Mouse (Mus musculus): ENCODE results near the gene Sorcs2.

The Sorcs2 gene

GRCm38 (mm10) chr5:36358161-36358560, 39.8 kb downstream of the Sorcs2 start:
- DNase-seq (ENCODE audit: low spot score): peak; percentile 16

DNA sequence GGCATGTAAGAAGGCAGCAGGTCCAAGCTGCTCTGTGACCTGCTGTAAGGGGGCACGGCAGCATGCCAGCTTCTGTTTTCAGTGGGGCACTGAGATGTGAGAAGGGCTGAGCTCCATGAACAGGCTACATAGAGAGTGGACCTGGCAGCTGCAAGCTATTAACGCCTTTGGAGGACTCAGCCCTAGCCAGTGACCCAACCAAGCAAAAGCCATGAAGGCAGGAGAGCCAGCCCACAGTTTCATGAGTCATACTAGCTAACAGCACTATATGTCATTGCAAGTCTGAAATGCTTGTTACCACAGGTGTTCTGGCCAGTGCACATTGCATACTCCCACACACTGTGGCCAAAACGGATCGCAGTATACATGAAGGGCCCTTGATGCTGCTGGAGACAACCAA, 41.3 kb downstream of the Sorcs2 start:
- no peak for DNase-seq (ENCODE audit: low spot score)

DNA sequence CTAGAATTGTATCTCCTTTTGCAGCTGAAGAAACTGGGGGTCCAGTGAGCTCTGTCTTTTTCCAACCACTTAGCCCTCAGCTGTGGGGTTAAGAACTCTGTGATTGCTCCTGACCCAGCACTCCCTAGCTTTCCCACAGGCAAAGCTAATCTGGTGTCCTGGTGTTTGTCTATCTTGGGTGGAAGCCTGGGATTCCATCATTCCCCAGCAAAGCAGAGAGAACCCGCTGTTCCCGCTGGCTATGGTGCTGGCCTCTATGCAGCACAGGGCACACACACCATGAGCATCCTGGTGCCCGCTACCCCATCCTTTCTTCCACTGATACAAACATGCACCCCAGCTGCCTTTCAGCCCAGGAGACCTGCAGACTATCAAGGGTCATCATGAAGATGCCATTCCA, 42.3 kb downstream of the Sorcs2 start:
- no peak for DNase-seq (ENCODE audit: low spot score)

GRCm38 (mm10) chr5:36353679-36354078, 44.3 kb downstream of the Sorcs2 start:
- no peak for DNase-seq (ENCODE audit: low spot score)

DNA sequence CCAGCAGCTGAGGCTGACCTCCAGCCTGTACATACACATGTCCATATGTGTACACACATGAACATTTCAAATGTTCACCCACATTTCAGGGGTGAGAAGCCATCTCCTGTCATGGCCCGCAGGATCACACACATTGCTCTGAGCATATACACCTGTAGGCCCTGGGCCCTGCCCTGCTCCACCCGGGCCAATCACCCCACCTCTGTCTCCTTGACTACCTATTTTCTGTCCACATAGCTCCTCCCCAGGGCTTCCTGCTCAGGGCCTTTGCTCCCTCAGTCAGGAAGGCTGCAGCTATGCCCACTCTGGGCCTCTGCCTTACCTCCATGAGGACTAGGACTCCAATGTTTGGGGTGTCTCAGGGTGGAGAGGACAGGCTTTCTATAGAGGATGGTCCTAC, 44.7 kb downstream of the Sorcs2 start:
- no peak for DNase-seq (ENCODE audit: low spot score)

DNA sequence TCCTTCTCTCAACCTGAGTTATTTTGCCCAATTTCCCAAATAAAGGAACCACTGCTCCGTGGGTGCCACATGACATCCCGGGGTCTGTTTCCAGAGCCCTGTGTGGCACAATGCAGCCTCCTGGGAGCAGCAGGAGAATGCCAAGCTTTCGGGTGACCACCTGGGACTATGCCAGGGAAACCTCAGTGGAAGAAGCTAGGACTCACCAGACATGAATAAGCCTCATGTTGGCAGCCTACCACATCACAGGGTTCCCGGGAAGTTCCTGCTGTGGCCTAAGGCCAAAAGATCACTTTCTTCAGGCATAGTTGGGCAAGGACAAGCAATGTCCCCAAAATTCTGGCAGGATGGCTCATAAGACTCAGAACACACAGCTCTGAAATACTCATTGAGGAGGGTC, 51.2 kb downstream of the Sorcs2 start:
- DNase-seq (ENCODE audit: low spot score): no peak

DNA sequence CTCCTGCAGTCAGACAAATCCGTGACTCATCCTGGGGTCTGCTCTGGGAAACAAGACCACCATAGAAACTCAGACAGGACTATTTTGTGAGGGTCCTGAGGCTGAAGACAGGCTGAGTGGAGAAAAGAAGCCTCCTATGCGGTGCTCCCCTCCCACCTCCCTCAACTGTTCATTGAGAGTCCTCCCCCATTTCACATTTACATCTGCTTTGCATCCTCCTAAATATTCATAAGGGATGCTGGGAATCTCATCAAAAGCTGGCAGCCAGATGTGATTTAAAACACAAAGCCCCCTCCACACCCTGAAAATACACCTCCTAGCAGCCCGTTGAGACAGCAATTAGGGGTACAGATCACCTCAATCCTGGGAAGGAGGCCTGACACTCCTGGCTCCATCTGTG, 58.7 kb downstream of the Sorcs2 start:
- DNase-seq (ENCODE audit: low spot score): no peak

GRCm38 (mm10) chr5:36336252-36336651, 61.7 kb downstream of the Sorcs2 start:
- DNase-seq (ENCODE audit: low spot score): no peak

- DNase-seq (ENCODE audit: low spot score): no peak
These were observed 62.3 kb downstream of the Sorcs2 start for GRCm38 (mm10) chr5:36335661-36336060.

- DNase-seq (ENCODE audit: low spot score): no peak
These were observed 63.7 kb downstream of the Sorcs2 start for GRCm38 (mm10) chr5:36334227-36334626.

DNA sequence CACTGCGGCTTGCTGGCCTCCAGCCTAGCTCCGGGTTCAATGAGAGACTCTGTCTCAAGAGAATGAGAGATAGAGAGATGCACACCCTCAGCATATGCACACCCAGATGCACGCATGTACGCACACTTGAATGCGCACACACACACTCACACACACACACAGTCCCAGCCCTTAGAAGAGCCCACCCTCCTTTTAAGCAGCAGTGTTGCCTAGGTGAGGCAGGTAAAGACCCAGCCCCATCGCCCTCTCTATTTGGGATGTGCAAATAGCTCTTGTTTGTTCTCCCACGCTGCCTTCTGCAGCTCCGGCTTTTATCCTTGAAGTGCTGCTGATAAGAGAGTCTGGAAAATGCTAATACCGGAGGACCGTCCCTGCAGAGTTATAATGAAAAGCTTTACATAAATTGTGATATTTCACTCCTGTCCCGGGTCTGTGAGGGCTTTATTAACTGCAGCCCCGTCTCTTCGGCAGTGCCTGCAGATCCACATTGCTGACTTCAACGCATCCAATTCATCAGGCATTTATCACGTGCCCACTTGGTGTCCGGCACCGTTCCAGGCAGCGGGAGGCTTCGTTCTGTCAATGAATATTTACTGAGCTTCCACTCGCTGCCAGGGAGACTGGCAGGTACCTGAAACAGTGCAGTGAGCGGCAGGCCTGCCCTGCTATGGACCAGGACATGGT, 67.3 kb downstream of the Sorcs2 start:
- DNase-seq (ENCODE audit: low spot score): no peak

- DNase-seq (ENCODE audit: low spot score): no peak
These were observed 71.6 kb downstream of the Sorcs2 start for GRCm38 (mm10) chr5:36326057-36327010.

DNA sequence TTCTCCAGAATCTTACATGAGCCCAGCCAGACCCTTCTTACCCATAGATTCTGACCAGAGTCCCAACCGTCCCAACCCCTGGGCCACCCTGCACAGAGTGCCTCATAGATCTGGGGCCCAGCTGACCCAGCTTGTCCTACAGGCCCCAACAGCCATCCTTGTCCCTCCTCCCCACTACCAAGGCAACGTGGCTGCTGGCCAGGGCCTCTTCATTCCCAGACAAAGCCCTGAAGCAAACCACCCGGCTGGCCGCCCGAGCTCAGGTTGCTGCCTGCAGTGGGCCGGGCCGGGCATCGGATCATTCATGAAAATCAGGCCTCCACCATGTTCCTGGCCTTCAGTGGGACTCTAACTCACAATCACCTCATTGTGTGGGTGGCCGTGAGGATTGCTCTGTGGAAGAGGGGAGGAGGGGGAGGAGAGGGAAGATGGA, 73.8 kb downstream of the Sorcs2 start:
- no peak for DNase-seq (ENCODE audit: low spot score)

- DNase-seq (ENCODE audit: low spot score): peak; percentile 60
These were observed 74.4 kb downstream of the Sorcs2 start for GRCm38 (mm10) chr5:36323526-36323925.

GRCm38 (mm10) chr5:36321581-36321980, 76.4 kb downstream of the Sorcs2 start:
- no peak for DNase-seq (ENCODE audit: low spot score)

DNA sequence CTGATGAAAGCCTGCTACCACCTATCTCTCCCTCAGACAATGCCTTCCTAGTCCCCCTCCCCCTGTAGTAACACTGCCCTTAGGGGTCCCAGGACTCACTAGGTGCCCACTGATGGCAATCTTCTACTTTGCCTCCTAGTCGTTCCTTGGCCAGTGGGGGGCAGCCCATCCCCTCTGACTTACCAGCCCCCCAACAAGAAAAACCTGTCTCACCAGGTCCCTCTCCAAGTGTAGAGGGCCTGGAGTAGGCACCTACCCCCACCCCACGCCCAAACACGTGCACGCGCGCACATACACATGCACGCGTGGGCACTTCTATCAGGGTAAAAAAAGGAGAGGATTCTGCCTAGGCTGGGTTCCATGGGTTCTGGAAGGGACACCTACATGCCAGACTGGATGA, 77.3 kb downstream of the Sorcs2 start:
- DNase-seq (ENCODE audit: low spot score): no peak

DNA sequence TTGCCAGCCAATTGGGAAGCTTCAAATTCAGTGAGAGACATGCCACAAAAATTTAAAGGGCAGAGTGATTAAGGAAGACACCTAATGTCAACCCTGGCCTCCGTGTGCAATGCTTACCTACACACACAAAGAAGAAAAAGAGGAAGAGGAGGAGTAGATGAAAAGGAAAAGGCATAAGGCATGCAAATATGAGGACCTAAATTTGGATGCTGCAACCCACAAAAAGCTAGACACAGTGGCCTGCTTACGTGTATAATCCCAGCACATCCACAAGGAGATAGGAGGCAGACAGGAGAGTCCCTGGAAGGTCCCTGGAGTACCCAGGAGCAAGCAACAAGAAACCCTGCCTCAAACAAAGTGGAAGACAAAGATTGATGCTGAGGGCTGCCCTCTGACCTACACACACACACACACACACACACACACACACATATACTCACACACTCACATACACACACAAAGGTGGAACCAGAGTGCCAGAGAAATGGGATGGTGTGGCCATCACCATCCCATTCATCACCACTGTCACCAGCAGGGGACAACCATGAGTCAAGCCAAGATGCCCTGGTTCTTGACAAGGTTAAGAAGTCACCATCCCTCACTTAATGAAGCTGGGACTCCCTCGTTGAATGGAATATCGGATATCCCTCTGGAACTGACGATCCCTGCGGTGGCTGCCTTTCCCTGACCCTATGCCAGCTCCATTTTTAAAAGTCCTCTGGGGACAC, 80.1 kb downstream of the Sorcs2 start:
- DNase-seq (ENCODE audit: low spot score): no peak

- DNase-seq (ENCODE audit: low spot score): no peak
These were observed 82.8 kb downstream of the Sorcs2 start for GRCm38 (mm10) chr5:36315106-36315505.

GRCm38 (mm10) chr5:36313353-36314079, 84.4 kb downstream of the Sorcs2 start:
- DNase-seq (ENCODE audit: low spot score): no peak

DNA sequence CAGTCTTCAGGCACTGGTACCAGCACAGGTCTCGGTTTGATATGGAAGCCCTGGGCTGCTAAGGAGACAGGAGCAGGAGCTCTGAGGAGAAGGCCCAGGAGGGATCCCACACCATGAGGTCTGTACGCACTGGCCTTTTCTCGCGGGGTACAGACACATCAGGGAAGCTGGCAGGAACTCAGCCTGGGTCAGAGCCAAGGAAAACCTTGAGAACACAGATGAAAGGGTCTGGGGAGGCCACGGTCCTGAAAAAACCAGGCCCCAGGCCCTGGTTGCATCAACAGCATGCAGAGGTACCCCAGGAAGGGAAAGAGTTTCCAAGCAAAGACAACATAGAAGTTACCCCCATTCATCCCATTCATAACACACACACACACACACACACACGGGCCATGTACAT, 85.0 kb downstream of the Sorcs2 start:
- no peak for DNase-seq (ENCODE audit: low spot score)

DNA sequence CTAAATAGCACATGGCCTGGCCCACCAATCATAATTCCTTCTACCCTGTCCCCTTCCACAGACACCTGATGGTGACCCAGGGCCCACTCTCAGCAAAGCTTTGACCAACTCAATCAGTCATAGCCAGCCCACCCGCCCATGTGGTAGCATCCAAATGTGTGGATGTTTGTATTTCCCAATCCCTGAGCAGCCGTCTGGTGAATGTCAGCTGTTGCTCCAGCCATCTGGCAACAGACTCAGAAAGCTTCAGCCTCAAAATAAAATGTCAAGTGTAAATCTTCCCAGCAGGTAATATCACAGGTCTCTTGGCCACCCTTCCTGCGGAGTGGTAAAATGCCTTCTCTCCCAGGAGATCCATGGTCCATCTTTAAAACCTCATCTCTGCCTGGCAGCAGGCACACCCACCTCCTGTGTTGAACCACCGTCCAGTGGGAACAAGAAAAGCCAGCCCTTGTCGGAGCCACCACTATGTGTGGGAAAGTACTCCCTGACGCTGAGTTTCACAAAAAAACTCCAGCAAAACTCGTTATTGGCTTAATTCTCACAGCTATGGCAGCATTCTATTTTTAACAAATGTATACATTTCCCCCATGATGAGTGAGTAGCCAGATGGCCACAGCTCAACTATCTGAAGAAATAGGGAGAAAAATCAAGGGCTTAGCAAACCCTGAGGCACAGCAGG, 93.5 kb downstream of the Sorcs2 start:
- no peak for DNase-seq (ENCODE audit: low spot score)

Measured in T-cell, adult 2 months (primary cell).